Mouse (Mus musculus) liver, adult 2 months (tissue): ENCODE measurements around the gene Fahd1. TPM values are rescaled to one million over a fixed set of nuclear protein-coding genes. Genes with fewer than 3 reads are reported as not detected.

Experiments
- DNase-seq: peaks from one replicate; pipeline ENCODE4 v3.0.0-alpha.2; 2011; ENCODE audit warnings: low read depth, low spot score; ENCODE audit errors: extremely low read depth
- H3K27ac ChIP-seq: fragments of 200-500 bp; replicated peaks from 2 replicates; pipeline ENCODE4 v1.5.1; 2012; ENCODE audit warnings: low read depth, mild to moderate bottlenecking, control low read depth, inconsistent platforms, low read length; ENCODE audit not compliant: insufficient read depth
- H3K27me3 ChIP-seq: fragments of 200-500 bp; 2 replicates; pipeline ENCODE4 v1.6.1; 2012; ENCODE audit warnings: mild to moderate bottlenecking, moderate library complexity, low read length, inconsistent platforms; ENCODE audit not compliant: control insufficient read depth, insufficient read depth
- H3K36me3 ChIP-seq: fragments of 200-500 bp; 2 replicates; pipeline ENCODE4 v1.6.1; 2012; ENCODE audit warnings: low read length, inconsistent platforms; ENCODE audit not compliant: control insufficient read depth, insufficient read depth
- H3K4me1 ChIP-seq: fragments of 200-500 bp; 2 replicates; pipeline ENCODE4 v1.6.1; 2011; ENCODE audit warnings: low read length; ENCODE audit not compliant: control insufficient read depth, insufficient read depth
- H3K4me3 ChIP-seq: fragments of 200-500 bp; 2 replicates; pipeline ENCODE4 v1.5.1; 2011; ENCODE audit warnings: low read depth, mild to moderate bottlenecking, control low read depth, low read length, moderate library complexity; ENCODE audit not compliant: insufficient read depth
- H3K79me2 ChIP-seq: fragments of 200-500 bp; 2 replicates; pipeline ENCODE4 v1.6.1; 2012; ENCODE audit warnings: inconsistent platforms, mild to moderate bottlenecking, low read length, moderate library complexity; ENCODE audit not compliant: control insufficient read depth, insufficient read depth
- H3K9ac ChIP-seq: fragments of 200-500 bp; 2 replicates; pipeline ENCODE4 v1.6.1; 2012; ENCODE audit warnings: low read depth, mild to moderate bottlenecking, control low read depth, inconsistent platforms, low read length
- CTCF ChIP-seq: fragments of 200-500 bp; IDR thresholded peaks from 2 replicates; pipeline ENCODE4 v1.5.1; 2011; ENCODE audit warnings: low read depth, low read length, control low read depth
- POLR2A ChIP-seq: fragments of 200-500 bp; IDR thresholded peaks from 2 replicates; pipeline ENCODE4 v1.6.1; 2011; ENCODE audit warnings: low read length, control low read depth; ENCODE audit not compliant: insufficient read depth; ENCODE audit errors: extremely low read depth
- WGBS: fragments of 180-500 bp; shearing (Covaris S2); methylation state at CpG from one replicate; pipeline ENCODE4 v1.1.7; 2018; 5-methylcytosine and 5-hydroxymethylcytosine counted together
- polyA plus RNA-seq: library from polyadenylated mRNA; depleted of rRNA; stranded (reverse); fragments of >200 nt; gene quantifications from 2 replicates; pipeline ENCODE4 v1.2.3, GENCODE M21; 2012
- total RNA-seq: library from RNA; depleted of rRNA; stranded (reverse); fragments of >200 nt; gene quantifications from 2 replicates; pipeline ENCODE4 v1.2.3, GENCODE M21; 2014

Gene Fahd1
- total and polyA plus RNA-seq, 2 experiments = 49.5 to 55.7 TPM

DNA sequence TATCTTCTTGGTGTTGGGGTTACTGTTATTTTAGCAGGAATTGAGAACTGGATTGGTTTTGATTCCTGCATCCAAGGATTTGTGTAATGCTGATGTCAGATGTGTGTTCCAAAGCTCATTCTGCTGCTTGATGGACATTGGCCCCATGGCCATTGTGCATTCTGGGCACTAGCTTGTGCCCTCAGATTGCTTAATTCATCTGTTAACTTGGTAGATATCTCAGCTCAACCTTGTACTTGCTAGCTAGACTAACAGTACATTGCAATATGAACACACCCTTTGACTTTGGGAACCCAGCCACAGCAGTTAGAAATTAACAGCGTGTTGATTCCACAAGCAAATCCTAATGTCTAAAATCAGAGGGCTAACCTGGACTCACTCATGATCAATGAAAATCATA, 2.8 kb downstream of the Fahd1 start:
- 15% methylated on average over 1 of the region's 1 CpGs for WGBS

DNA sequence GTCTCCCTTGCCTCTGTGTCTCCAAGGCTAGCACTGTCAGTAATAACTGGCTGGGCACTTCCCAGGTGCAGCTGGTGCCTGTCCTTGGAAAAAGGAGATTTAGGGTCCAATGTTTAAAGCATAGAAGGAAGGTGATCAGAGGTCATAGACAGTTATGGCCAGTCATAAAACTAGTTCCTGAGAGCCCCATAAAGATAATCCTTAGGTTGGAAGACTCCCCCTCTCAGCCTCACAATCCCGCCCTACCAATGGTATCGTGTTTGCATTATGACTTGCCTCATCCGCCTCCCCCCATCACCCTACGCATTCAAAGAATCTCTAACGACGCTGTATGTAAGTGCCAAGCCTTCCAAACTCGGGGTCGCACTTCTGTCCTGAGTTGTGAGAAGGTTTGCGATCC, 5.6 kb downstream of the Fahd1 start:
- TF ChIP-seq POLR2A (no peak), CTCF (no peak)
- 79% methylated on average over 9 of the region's 9 CpGs for WGBS

More for the DNA sequence above, 2.8 kb downstream of the Fahd1 start:
- Histone ChIP-seq H3K27me3 (no peaks in the 10 kb centered on the region), H3K9ac (no peak overlapping the region), H3K36me3 (no peaks in the 10 kb centered on the region; the same call in 1 of the 2 replicates), H3K27ac (peak overlapping the region; percentile 91), H3K4me1 (peaks cover 4% of the 10 kb centered on the region), H3K4me3 (no peak overlapping the region), H3K79me2 (peaks cover 13% of the 10 kb centered on the region; the same call in 1 of the 2 replicates)
- peak; percentile 100 for DNase-seq
- TF ChIP-seq CTCF (no peak), POLR2A (no peak)

DNA sequence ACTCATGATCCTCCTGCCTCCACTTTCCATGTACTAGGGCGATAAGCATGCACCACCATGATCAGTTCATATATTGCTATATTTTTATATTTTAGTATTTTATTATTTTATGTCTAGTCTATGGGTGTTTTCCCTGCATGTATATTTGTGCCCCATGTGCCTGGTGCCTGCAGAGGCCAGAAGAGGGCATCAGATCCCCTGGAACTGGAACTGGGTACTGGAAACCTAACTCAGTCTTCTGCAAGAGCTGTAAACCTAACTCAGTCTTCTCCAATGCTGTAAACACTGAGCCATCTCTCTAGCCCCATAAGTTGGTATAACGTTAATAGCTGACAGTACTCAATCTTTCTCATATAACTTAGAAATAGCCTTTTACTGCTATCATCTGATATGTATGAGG, 7.5 kb downstream of the Fahd1 start:
- no peaks in the 10 kb centered on the region; the same call in 1 of the 2 replicates for H3K79me2 ChIP-seq
- peak; percentile 71 for TF ChIP-seq CTCF
- TF ChIP-seq POLR2A = no peak
- 47% methylated on average over 2 of the region's 2 CpGs for WGBS
- peaks cover 6% of the 10 kb centered on the region for H3K4me1 ChIP-seq
- H3K27me3 ChIP-seq = no peaks in the 10 kb centered on the region
- H3K9ac ChIP-seq = no peak overlapping the region
- H3K36me3 ChIP-seq = peaks cover 2% of the 10 kb centered on the region; the same call in 1 of the 2 replicates
- H3K27ac ChIP-seq = no peak overlapping the region
- H3K4me3 ChIP-seq = no peak overlapping the region
- DNase-seq = peak; percentile 64

More for the DNA sequence above, 5.6 kb downstream of the Fahd1 start:
- H3K9ac ChIP-seq = no peak overlapping the region
- no peaks in the 10 kb centered on the region for H3K27me3 ChIP-seq
- H3K79me2 ChIP-seq = no peaks in the 10 kb centered on the region; the same call in 1 of the 2 replicates
- no peak overlapping the region for H3K4me3 ChIP-seq
- H3K36me3 ChIP-seq = no peaks in the 10 kb centered on the region
- peaks cover 6% of the 10 kb centered on the region for H3K4me1 ChIP-seq
- DNase-seq = no peak
- no peak overlapping the region; the same call in 1 of the 2 replicates for H3K27ac ChIP-seq

DNA sequence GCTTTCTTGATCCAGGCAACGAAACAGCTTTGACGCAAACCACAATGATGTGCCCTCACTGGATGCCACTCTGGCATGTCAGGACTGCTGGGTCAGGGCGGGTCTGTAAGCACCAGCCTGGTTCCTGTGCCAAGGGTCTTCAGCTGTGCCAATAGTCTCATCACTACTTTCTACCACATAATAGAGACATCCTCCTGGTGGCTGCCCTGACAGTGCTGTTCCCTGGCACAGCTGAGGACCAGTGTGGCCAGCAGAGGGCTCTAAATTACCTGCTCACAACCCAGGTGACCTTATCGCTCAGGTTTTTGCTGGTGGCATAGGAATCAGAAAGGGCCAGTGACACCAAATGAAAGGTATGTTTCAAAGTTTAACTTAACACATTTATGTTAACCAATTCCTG, 9.0 kb downstream of the Fahd1 start:
- H3K27me3 ChIP-seq = no peaks in the 10 kb centered on the region
- 13% methylated on average over 4 of the region's 4 CpGs for WGBS
- no peaks in the 10 kb centered on the region; the same call in 1 of the 2 replicates for H3K79me2 ChIP-seq
- H3K9ac ChIP-seq = no peak overlapping the region
- TF ChIP-seq POLR2A (no peak), CTCF (peak; percentile 93)
- peak; percentile 87 for DNase-seq
- peaks cover 3% of the 10 kb centered on the region; the same call in 1 of the 2 replicates for H3K4me1 ChIP-seq
- H3K36me3 ChIP-seq = peaks cover 2% of the 10 kb centered on the region; the same call in 1 of the 2 replicates
- no peak overlapping the region for H3K4me3 ChIP-seq
- no peak overlapping the region for H3K27ac ChIP-seq

DNA sequence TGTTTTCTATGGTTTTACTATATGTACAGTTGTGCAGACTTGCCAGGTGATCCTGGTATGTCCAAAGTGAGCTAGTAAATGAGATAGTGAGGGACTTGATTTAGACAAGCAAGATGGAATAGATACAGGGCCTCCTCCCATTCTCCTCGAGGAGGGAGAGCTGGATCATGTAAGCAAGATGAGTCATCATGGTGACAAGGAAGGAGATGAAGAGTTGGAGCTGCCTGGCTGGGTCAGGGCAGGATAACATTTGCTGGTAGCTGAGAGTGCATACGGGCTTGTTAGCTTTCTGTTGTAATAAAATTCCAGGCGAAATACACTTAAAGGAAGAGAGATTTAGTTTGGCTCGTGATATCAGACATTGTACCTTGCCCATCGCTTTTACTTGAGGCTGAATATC, 9.8 kb downstream of the Fahd1 start:
- H3K9ac ChIP-seq = no peak overlapping the region
- TF ChIP-seq CTCF (no peak), POLR2A (no peak)
- peaks cover 2% of the 10 kb centered on the region; the same call in 1 of the 2 replicates for H3K36me3 ChIP-seq
- no peak overlapping the region for H3K27ac ChIP-seq
- DNase-seq = no peak
- H3K79me2 ChIP-seq = no peaks in the 10 kb centered on the region; the same call in 1 of the 2 replicates
- peaks cover 2% of the 10 kb centered on the region; the same call in 1 of the 2 replicates for H3K4me1 ChIP-seq
- WGBS = 60% methylated on average over 5 of the region's 5 CpGs
- H3K27me3 ChIP-seq = no peaks in the 10 kb centered on the region
- H3K4me3 ChIP-seq = no peak overlapping the region

DNA sequence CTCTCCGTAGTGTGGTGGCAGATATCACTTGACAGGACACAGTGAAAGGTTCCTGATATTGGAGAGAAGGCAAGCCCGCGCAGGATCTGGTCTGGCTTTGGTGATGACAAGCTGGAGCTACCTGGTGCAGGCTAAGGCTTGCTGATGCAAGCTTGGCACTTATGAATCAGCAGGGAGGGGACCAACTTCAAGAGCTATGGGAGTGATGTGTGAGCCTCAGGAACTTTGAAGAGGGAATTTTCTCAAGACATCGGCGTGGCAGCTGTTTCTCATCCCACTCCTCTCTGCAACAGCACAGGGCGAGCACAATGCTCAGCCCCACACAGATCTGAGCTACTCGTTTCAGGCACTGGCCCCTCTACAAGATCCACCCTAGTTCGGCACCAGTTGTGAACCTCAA, 10.3 kb downstream of the Fahd1 start, which contains the start of gene Hagh:
Gene Hagh (plus strand): TSS at position 302 of the 400 bp plus-strand sequence.
- Histone ChIP-seq H3K36me3 (peaks cover 2% of the 10 kb centered on the region; the same call in 1 of the 2 replicates), H3K4me3 (no peak within 1 kb of the TSS), H3K4me1 (peaks cover 2% of the 10 kb centered on the region; the same call in 1 of the 2 replicates), H3K79me2 (no peaks in the 10 kb centered on the region; the same call in 1 of the 2 replicates), H3K27me3 (no peaks in the 10 kb centered on the region), H3K27ac (no peak within 1 kb of the TSS), H3K9ac (no peak within 1 kb of the TSS)
- no peak for DNase-seq
- 81% methylated on average over 8 of the region's 8 CpGs for WGBS
- no peak for TF ChIP-seq CTCF
- TF ChIP-seq POLR2A = no peak
